Mouse (Mus musculus): Measurements from ENCODE around the gene Ifi47. TPM values are rescaled to one million over a fixed set of nuclear protein-coding genes. Genes with fewer than 3 reads are reported as not detected.
"Not testable (repeated sequence)": the region's sequence is repeated elsewhere in the genome, so short reads cannot be mapped to it uniquely, and the experiment has no call there.

Ifi47 gene
- total RNA-seq (2021) (1 to 10 TPM; 3.7 to 5.4 TPM), polyA plus RNA-seq (2012; rRNA removed) (0.68 and 0.71 TPM in 2 replicates)
- long read RNA-seq, transcript Ifi47-201 (2 exons, 1,690 nt) = major isoform, 6 of 6 reads
- long read RNA-seq, partial matches to known transcripts = 0 of 6 reads
- long read RNA-seq, other reads (novel, unspliced or antisense) = 0 of 6 reads

DNA sequence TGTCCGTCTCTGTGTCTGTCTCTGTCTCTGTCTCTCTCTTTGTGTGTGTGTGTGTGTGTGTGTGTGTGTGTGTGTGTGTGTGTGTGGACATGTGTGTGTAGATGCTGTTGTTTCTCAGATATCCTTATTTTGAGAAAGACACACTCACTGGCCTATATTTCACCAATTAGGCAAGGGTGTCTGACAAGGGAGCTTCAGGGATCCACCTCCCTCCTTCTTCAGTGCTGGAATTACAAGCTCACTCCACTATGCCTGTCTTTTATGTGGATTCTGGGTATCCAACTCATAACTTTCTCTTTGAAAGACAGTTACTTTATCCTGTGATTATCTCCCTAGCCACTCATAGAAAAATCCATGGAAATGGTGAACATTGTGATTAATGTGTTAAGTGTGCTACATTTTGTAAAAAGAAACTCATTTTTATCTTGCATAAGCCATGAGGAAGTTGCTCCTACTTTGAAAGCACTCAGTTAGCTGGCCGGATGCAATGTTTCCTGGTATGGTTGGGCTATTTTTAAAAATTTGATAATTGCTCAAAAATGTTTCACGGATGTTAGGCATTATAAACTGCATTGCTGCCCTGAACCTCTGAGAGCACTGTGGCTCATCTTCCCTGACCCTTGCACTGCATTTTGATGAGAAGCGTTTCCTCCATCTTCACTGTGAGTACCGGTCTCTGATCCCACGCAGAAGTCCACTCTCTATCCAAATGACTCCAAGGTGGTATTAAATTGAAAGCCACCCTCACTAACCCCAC lies at the start of gene Ifi47:
Ifi47 (plus strand) TSS at position 587 of the 757 bp plus-strand sequence.
- peak; percentile 30 for DNase-seq

DNA sequence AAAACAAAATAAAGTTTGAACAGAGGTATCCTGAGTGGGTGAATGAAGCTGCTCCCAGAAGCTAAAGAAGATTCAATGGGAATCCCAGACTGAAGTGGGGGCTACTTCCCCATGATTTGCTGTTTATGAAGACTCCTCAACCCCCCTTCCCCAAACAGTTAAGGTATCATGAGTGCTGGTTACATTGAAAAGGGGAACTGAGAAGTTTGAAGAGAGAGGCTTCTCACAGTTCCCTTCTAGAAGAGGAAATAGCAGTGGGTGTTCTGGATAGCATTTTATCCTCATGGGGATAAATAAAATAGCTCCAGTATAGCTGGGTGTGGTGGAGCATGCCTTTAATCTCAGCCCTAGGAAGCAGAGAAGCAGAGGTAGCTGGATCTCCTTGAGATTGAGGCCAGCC lies 26.3 kb upstream of the Ifi47 start:
- DNase-seq = not testable (repeated sequence)

DNA sequence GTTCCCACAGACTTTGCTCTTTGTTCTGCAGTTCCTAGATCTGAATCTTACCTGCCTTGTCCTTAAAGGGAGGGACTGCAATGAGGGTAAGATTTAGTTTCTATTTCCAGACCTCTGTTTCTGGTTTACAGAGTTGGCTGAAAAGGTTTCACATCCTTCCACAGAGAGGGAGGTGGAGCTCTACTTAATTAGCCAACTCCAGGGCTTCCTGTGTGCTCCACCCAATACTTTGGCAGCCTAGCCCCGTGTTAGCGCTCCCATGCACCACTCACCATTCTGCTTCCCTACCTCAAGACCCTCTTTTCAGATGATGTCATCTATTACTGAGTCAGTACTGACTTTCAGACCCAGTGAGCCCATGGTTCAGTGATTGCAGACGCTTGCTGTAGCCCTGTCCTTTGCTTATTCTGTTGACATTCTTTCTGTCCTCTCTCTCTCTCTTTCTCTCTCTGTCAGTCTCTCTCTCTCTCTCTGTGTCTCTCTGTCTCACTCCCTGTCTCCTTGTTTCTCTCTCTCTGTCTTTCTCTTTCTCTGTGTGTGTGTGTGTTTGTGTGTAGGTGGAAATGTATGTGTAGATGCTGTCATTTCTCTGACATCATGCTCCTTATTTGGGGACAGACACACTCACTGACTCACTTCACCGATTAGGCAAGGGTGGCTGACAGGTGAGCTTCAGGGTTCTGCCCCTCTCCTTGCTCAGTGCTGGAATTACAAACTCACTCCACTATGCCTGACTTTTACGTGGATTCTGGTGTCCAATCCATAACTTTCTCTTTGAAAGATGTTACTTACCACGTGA lies 25.1 kb upstream of the Ifi47 start, which contains the start of gene 9930111J21Rik2:
9930111J21Rik2 (minus strand) TSS at position 150 of the 799 bp plus-strand sequence.
- not testable (repeated sequence) for DNase-seq

DNA sequence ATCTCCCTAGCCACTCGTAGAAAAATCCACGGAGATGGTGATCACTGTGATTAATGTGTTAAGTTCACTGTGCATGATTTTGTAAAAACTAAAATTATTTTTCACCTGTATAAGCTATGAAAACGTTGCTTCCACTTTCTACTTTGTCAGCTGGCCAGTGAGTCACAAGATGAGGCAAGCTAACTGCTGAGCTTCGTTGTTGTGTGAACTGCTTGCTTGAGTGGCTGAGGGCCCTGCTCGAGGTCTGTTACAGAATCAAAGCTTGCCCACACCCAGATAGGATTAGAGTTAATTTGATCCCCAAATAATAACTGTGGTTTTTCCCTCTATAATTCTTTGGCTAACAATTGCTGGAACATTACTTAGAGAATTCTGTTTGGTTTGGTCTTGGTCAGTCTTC lies 24.5 kb upstream of the Ifi47 start:
- DNase-seq = not testable (repeated sequence)

DNA sequence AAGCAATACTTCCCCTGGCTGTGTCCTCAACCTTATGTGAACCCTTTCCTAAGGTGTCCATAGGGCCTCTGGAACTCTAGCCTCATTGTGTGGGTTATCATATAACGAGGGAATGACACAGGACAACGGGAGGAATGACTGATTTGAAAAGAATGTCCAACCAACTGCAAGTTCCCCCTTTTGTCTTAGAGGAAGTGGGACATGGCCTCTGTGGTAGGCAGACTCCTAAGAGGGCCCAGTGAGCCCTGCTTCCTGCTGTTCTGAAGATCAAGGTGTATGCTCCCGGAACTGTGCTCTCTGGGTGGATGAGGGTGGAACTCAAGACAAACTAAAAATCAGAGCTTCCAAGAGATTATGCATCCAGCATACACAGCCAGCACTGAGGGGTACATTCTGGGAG lies 16.3 kb upstream of the Ifi47 start:
- DNase-seq = not testable (repeated sequence)

DNA sequence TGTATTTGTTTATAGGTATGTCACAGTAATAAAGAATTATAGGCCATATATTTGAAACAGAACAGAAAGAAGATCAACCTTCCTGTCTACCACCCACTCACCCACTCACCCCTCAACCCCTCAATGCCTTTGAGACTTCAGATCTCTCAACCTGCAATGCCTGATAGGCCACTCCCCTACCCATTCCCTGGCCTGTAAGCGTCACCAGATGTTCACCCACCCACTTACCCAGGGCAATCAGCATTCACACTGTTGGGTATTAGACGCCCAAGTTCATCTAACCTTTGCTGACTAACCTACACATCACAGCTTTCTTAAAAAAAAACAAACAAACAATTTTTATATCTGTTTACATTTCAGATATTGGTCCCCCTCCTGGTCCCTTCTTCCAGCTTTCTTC lies 14.5 kb upstream of the Ifi47 start:
- not testable (repeated sequence) for DNase-seq

DNA sequence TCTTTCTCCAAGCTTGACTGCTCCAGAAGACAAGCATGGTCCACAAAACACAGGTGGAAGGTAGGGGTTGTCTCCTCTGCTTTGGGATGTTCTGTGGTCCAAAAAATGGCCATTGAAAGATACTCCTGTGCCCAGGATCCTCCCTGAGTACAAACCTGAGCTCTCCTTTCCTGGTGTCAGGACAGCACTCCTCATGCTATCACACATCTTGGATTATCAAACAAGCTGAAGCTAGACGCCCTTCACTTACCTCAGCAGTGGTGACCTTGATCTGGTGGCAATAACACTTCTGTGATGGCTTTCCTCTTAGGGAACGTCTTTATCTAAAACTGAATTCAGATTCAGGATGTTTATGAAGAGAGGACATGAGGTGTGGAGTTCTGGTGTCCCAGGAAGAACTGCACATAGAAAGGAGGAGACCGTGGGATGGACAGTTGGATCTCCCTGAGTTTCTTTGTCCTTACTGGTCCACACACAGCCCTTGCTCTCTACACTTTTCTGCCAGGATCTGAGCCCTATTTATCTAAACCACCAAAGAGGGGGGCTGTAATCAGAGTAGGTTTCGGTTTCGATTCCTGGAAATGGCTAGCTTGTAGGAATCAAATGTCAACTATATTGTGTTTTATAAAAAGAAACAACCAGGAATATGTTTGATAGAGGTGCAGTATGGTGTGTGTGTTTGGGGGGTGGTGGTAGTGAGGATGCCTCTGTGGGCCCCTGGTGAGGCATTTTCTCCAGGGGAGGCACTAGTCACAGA lies 12.5 kb upstream of the Ifi47 start, which contains the start of gene Tgtp2:
Tgtp2 (minus strand) TSS at position 494 of the 757 bp plus-strand sequence.
- DNase-seq = peak; percentile 8

DNA sequence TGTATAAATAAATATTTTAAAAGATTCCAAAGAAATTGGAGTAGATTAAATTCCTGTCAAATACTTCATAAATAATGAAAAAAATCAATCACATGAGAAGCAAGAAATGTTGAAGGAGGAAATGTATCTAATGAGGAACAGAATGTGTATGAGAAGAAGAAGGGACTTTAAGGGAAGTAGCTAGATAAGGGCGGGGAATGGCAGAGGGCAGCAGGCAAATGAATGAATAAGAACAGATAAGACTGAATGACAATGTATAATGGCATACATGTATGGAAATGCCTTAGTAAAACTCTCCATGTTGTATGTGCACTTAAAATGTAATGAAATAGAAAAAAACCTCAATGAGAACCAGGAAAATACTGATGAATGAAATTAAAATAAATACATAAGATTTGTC lies 8.0 kb upstream of the Ifi47 start:
- DNase-seq = no peak

DNA sequence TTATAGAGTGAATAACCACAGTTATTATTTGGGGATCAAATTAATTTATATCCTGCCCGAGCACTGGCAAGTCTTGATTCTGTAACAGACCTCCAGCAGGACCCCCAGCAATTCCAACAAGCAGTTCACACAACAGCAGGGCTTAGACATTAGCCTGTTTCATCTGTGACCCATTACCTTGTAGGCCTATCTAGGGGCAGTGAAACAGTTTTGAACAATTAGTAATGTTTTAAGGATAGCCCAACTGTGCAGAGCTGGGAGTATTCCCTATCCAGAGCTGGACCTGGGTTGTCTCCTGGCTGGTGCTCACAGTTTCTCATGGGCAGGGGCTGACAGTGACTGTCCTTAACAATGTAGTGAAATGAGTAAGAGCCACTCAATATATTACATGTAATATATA lies 625 bp downstream of the Ifi47 start:
- no peak for DNase-seq

DNA sequence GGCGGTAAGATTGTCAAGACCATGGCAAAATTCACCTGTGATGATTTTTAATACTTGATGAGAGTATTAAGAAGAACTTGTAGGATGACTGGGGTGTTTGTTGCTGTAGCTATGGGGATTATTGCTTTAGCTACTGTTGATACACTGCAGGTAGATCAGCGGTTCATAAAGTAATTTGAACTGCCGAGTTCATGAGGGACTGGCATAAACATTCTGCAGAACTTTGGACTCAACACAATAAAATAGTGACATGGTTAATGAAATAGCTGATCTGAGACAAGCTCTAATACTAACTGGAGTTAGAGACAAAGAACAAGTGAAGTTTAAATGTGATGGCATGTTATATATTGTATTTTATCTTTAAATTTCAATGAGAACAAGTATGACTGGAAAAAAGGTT lies 2.3 kb downstream of the Ifi47 start:
- DNase-seq = no peak

DNA sequence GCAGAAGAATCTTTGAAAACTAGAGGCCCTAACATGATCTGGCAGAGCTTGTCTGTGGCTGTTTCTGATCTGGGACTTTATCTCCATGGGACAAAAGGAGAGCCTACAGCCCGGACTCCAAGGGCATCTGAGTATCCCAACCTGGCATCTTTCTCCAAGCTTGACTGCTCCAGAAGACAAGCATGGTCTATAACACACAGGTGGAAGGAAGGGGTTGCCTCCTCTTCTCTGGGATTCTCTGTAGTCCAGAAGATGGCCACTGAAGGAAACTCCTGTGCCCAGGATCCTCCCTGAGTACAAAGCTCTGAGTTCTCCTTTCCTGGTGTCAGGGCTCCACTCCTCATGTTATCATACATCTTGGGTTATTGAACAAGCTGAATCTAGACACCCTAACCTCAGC lies 4.2 kb downstream of the Ifi47 start:
- DNase-seq = no peak

DNA sequence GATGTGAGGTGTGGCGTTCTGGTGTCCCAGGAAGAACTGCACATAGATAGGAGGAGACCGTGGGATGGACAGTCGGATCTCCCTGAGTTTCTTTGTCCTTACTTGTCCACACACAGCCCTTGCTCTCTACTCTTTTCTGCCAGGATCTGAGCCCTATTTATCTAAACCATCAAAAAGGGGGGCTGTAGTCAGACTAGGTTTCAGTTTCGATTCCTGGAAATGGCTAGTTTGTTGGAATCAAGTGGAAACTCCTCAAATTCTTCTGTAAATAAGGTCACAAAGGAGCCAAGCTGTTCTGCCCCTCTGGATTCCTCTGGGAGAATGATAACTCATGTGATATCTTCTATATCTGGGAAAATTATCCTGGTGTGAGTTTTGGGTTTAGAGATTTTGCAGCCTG lies 5.0 kb downstream of the Ifi47 start:
- no peak for DNase-seq

DNA sequence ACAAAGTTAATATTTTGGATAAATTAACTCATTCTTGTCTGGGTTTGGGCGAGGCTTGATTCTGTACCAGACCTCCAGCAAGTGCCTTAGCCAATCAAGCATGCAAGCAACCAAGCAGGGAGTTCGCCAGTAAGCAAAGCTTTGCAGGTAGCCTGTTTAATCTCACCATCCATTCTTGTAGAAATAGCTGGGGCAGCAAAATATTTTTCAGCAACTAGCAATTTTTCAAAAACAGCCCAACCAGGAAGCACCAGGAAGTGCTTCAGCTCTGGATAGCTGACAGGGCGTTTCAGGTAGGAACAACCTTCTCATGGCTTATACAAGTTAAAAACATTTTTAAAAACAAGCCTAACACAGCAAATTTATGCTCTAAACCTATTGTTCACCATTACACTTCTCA lies 5.5 kb downstream of the Ifi47 start:
- no peak for DNase-seq

DNA sequence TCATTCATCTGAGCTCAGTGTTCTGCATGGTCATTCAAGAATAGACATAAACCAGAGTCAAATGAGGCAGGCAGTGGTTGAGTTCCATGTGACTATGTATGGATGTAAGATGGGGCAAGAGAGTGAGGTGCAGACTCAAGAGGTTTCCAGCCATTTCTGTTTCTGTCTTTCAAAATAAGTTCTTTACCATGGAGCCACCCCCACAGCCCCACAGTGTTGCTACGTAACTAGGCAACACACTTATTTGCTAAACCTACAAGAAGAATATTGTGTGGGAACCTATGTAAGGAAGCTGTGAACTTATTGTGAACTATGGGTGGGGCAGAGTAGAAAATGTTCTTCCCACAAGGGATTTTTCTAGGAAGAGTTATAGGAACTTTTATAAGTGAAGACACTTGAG lies 6.8 kb downstream of the Ifi47 start:
- DNase-seq = no peak

DNA sequence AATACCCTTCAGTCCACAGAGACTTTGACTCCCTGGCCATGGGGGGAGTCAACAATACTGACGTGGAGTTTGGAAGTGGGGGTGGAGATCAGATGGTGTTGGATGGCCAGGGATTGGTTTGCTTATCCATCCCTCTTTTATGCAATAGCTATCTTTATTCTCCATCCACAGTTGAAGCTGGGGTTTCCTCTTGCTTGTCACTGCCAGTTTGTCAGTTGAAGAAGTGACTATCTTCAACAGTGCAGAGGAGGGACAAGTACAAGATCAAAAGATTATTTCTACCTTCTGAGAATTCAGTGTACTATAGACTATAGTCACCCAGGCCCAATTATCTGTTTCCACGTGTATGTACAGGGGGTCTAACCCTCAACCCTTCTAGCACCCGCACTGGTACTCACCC lies 7.4 kb downstream of the Ifi47 start:
- no peak for DNase-seq

DNA sequence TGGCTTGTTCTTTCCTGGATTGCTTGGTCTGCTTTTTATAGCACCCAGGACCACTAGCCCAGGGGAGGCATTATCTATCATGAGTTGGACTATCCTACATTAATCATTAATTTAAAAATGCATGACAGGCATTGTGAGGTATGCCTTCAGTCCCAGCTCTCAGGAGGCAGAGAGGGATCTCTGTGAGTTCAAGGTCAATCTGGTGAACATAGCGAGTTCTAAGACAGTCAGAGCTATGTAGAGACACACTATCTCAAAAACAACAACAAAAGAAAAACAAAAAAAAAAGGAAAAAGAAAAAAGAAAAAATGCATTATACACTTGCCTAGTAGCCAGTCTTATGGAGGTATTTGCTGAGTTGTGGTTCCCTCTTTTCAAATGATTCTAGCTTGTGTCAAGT lies 8.0 kb downstream of the Ifi47 start:
- DNase-seq = no peak

DNA sequence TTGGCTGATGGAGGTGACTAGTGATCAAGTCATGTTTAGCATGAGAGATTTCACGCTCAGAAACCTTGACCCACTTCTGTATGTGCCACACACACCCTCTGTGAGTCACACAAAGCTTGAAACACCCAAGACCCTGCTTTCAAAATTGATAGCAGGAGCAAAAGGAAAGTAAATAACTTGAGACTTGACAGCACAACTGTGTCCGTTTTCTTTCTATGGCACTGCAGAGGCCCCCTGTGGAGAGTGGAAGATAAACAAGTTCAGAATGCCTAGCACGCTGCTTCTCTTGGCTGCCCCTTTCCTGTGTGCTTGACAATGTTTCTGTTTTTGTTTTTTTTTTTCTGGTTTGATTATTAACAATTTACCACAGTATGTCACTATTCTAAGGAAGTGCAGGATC lies 8.5 kb downstream of the Ifi47 start:
- peak; percentile 58 for DNase-seq

DNA sequence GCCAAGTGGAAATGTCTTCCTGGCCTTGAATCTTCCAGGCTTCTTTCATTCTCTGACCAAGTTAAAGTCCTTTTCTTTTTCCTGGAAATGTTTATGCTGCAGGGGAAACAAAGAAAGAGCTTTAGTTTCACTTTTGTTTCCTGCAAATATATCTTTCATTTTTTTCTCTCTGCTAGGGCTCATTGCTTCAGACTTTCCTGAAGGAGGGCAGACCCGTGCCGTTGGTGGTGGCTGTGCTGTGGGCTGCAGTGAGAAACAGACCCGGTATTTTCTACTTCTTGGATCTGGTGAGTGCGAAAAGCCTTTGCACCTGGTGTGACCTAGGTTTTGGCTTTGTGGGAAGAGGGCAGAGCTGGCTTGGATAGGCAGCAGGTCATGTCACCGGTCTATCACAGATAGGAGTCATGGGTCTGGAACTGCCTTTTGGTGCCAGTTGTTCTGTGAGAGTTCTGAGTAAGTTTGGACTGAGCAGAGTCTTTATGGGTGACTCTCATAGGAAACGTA lies 10.5 kb downstream of the Ifi47 start:
- DNase-seq = peak; percentile 26

DNA sequence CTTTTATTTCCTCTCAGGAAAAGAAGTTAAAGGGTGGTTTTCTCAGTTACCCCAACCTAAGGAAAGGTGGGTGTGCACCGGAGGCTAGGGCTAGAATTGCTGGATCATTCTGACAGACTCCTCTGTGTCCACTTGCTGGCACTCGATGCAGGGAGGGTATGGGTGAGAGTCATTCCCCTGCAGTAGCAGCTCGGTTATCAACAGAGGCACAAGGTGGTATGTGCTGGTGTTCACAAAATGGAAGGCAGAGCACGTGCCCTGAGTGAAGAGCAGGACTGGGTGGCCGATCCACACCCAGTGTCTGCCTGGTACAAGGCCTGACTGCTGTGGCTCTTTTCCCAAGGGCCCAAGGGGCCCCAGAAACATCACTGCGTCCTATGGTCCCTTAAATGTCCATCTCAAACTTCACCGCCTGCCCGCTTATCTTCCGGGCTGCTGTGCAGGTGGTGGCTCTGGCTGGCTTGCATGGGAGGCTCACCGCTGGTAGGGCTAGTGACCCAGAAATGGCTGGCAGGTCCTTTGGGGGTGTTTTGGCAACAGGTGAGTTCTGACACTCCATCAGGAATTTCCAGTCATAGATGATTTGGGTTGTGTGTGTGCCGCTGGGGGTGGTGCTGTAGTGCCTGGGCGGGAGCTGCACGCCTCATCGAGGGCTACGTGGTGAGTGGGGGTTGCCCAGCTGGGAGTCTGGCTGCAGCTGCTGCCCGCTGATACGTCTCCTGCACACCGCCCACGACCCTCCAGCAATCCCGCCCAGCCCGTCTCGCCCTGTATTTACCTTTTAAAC lies 11.6 kb downstream of the Ifi47 start:
- no peak for DNase-seq

DNA sequence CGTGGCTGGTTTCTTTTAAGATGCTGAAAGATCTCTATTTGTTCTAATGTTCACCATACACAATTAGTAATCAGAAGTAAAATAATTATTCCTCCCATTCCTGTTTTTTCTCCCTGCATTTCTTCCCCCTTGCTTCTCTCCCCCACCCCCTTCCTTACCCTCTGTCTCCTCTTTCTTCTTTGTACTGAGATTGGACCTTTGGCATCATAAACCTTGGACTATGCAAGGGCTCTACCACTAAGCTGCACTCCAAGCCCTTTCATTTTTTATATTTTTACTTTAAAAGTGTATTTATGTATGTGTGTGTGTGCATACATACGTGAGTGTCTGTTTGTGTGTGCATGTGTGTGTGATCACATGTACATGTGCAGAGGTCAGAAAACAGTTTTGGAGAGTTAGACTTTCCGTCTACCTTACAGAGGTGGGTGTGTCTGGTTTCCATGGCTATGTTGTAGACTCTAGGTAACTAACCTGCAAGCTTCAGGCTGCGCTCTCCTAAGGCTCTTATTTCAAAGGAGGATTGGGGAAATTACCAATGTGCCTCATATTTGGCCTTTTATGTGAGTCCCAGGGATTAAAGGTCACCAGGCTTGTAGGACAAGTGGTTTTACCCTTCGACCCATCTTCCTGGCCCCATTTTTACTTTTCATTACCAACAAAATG lies 12.7 kb downstream of the Ifi47 start:
- DNase-seq = no peak

All from adrenal gland, adult 2 months (tissue).